Mouse (Mus musculus): ENCODE results near the gene Purb. TPM values are rescaled to one million over a fixed set of nuclear protein-coding genes. Genes with fewer than 3 reads are reported as not detected.
"Not testable (repeated sequence)": the region's sequence is repeated elsewhere in the genome, so short reads cannot be mapped to it uniquely, and the experiment has no call there.

Purb gene
- polyA plus RNA-seq, 1 experiment from 2014 or later: 13.8 TPM

- Histone ChIP-seq H3K4me2 (replicated peaks) (no peak overlapping the region), H3K9ac (no peak overlapping the region), H3K27me3 (replicated peaks) (no peaks in the 10 kb centered on the region), H3K9me3 (no peaks in the 10 kb centered on the region), H3K4me3 (no peak overlapping the region), H3K27ac (no peak overlapping the region), H3K4me1 (no peaks in the 10 kb centered on the region), H3K36me3 (peaks cover 26% of the 10 kb centered on the region)
- 95% methylated on average over 6 of the region's 6 CpGs for WGBS
- ATAC-seq (ENCODE audit: low FRiP score, low read depth): no peak
These were observed 12.4 kb downstream of the Purb start for GRCm38 (mm10) chr11:6463159-6463837.

GRCm38 (mm10) chr11:6456083-6456482, 19.6 kb downstream of the Purb start:
- Histone ChIP-seq H3K9ac (no peak overlapping the region), H3K27me3 (replicated peaks) (no peaks in the 10 kb centered on the region), H3K4me3 (no peak overlapping the region), H3K27ac (no peak overlapping the region), H3K36me3 (no peaks in the 10 kb centered on the region), H3K4me1 (no peaks in the 10 kb centered on the region), H3K4me2 (replicated peaks) (no peak overlapping the region), H3K9me3 (no peaks in the 10 kb centered on the region)
- no peak for ATAC-seq (ENCODE audit: low FRiP score, low read depth)
- 81% methylated on average over 6 of the region's 6 CpGs for WGBS

- H3K9ac ChIP-seq; H3K4me3 ChIP-seq; H3K36me3 ChIP-seq; H3K4me2 ChIP-seq (replicated peaks); H3K9me3 ChIP-seq; H3K27ac ChIP-seq; H3K4me1 ChIP-seq; ATAC-seq (ENCODE audit: low FRiP score, low read depth); H3K27me3 ChIP-seq (replicated peaks): not testable (repeated sequence)
- 96% methylated on average over 5 of the region's 5 CpGs for WGBS
These were observed 27.6 kb downstream of the Purb start for GRCm38 (mm10) chr11:6448155-6448554.

GRCm38 (mm10) chr11:6447493-6447892, 28.2 kb downstream of the Purb start:
- no peak overlapping the region for H3K9ac ChIP-seq
- H3K36me3 ChIP-seq: no peaks in the 10 kb centered on the region
- H3K27me3 ChIP-seq (replicated peaks): no peaks in the 10 kb centered on the region
- WGBS: 93% methylated on average over 4 of the region's 4 CpGs
- peaks cover 7% of the 10 kb centered on the region for H3K4me1 ChIP-seq
- H3K27ac ChIP-seq: no peak overlapping the region
- no peak overlapping the region for H3K4me3 ChIP-seq
- no peak for ATAC-seq (ENCODE audit: low FRiP score, low read depth)
- no peaks in the 10 kb centered on the region for H3K9me3 ChIP-seq
- no peak overlapping the region for H3K4me2 ChIP-seq (replicated peaks)

GRCm38 (mm10) chr11:6445951-6446350, 29.8 kb downstream of the Purb start:
- no peak for ATAC-seq (ENCODE audit: low FRiP score, low read depth)
- H3K36me3 ChIP-seq: 0 out of 2 replicates have a peak, but pooled peaks cover 3% of the 10 kb centered on the region
- H3K9ac ChIP-seq: no peak overlapping the region

GRCm38 (mm10) chr11:6445441-6445840, 30.3 kb downstream of the Purb start:
- 80% methylated on average over 4 of the region's 4 CpGs for WGBS
- H3K36me3 ChIP-seq: 0 out of 2 replicates have a peak, but pooled peaks cover 3% of the 10 kb centered on the region
- no peak overlapping the region for H3K4me3 ChIP-seq
- no peaks in the 10 kb centered on the region for H3K27me3 ChIP-seq (replicated peaks)
- H3K9me3 ChIP-seq: no peaks in the 10 kb centered on the region
- H3K4me2 ChIP-seq (replicated peaks): no peak overlapping the region
- H3K27ac ChIP-seq: no peak overlapping the region
- no peak for ATAC-seq (ENCODE audit: low FRiP score, low read depth)
- no peak overlapping the region for H3K9ac ChIP-seq
- peaks cover 7% of the 10 kb centered on the region for H3K4me1 ChIP-seq

More at GRCm38 (mm10) chr11:6445951-6446350, 29.8 kb downstream of the Purb start:
- H3K4me1 ChIP-seq: peaks cover 7% of the 10 kb centered on the region
- no peak overlapping the region for H3K4me3 ChIP-seq
- H3K27ac ChIP-seq: no peak overlapping the region
- no peaks in the 10 kb centered on the region for H3K9me3 ChIP-seq
- WGBS: 93% methylated on average over 7 of the region's 7 CpGs
- H3K4me2 ChIP-seq (replicated peaks): no peak overlapping the region
- no peaks in the 10 kb centered on the region for H3K27me3 ChIP-seq (replicated peaks)

- Histone ChIP-seq H3K4me2 (replicated peaks) (peak within 1 kb of the TSS; percentile 61), H3K4me1 (peaks cover 7% of the 10 kb centered on the region), H3K27me3 (replicated peaks) (no peaks in the 10 kb centered on the region), H3K4me3 (peak within 1 kb of the TSS; percentile 74), H3K36me3 (0 out of 2 replicates have a peak, but pooled peaks cover 3% of the 10 kb centered on the region), H3K9ac (peak within 1 kb of the TSS; percentile 83), H3K27ac (peak within 1 kb of the TSS; percentile 90), H3K9me3 (no peaks in the 10 kb centered on the region)
- WGBS: under 1% methylated on average over 80 of the region's 80 CpGs
- ATAC-seq (ENCODE audit: low FRiP score, low read depth): peak; percentile 99
These were observed 31.5 kb downstream of the Purb start, which contains the start of gene H2afv for GRCm38 (mm10) chr11:6444077-6444853. Gene H2afv, minus strand, starts transcription at chr11:6444443.

GRCm38 (mm10) chr11:6443727-6444076, 32.0 kb downstream of the Purb start:
- Histone ChIP-seq H3K4me1 (peaks cover 7% of the 10 kb centered on the region), H3K27me3 (replicated peaks) (no peaks in the 10 kb centered on the region), H3K4me3 (peak overlapping the region; percentile 74), H3K9me3 (no peaks in the 10 kb centered on the region), H3K36me3 (0 out of 2 replicates have a peak, but pooled peaks cover 3% of the 10 kb centered on the region), H3K9ac (peak overlapping the region; percentile 83), H3K4me2 (replicated peaks) (peak overlapping the region; percentile 61), H3K27ac (peak overlapping the region; percentile 90)
- ATAC-seq (ENCODE audit: low FRiP score, low read depth): no peak
- WGBS: 1% methylated on average over 10 of the region's 10 CpGs

- H3K27me3 ChIP-seq (replicated peaks): no peaks in the 10 kb centered on the region
- WGBS: 56% methylated on average over 4 of the region's 4 CpGs
- H3K4me3 ChIP-seq: peak overlapping the region; percentile 74
- peaks cover 7% of the 10 kb centered on the region for H3K4me1 ChIP-seq
- no peak overlapping the region for H3K27ac ChIP-seq
- H3K36me3 ChIP-seq: peaks cover 8% of the 10 kb centered on the region; the same call in 1 of the 2 replicates
- H3K9ac ChIP-seq: peak overlapping the region; percentile 83
- no peaks in the 10 kb centered on the region for H3K9me3 ChIP-seq
- no peak for ATAC-seq (ENCODE audit: low FRiP score, low read depth)
- H3K4me2 ChIP-seq (replicated peaks): peak overlapping the region; percentile 61
These were observed 32.6 kb downstream of the Purb start for GRCm38 (mm10) chr11:6443102-6443501.

- H3K4me3 ChIP-seq: no peak overlapping the region
- H3K9me3 ChIP-seq: no peaks in the 10 kb centered on the region
- no peak overlapping the region for H3K9ac ChIP-seq
- no peak for ATAC-seq (ENCODE audit: low FRiP score, low read depth)
- 99% methylated on average over 4 of the region's 4 CpGs for WGBS
- H3K27me3 ChIP-seq (replicated peaks): no peaks in the 10 kb centered on the region
- H3K27ac ChIP-seq: no peak overlapping the region
- peak overlapping the region; percentile 61; the same call in 1 of the 2 replicates for H3K4me2 ChIP-seq (replicated peaks)
- H3K36me3 ChIP-seq: peaks cover 12% of the 10 kb centered on the region
- H3K4me1 ChIP-seq: peaks cover 7% of the 10 kb centered on the region
These were observed 33.2 kb downstream of the Purb start for GRCm38 (mm10) chr11:6442566-6442965.

GRCm38 (mm10) chr11:6440171-6440570, 35.5 kb downstream of the Purb start:
- H3K4me1 ChIP-seq: peaks cover 7% of the 10 kb centered on the region
- whole genome bisulfite sequencing: 92% methylated on average over 4 of the region's 4 CpGs
- no peak overlapping the region for H3K4me3 ChIP-seq
- no peaks in the 10 kb centered on the region for H3K9me3 ChIP-seq
- H3K27ac ChIP-seq: no peak overlapping the region
- H3K4me2 ChIP-seq (replicated peaks): no peak overlapping the region
- H3K27me3 ChIP-seq (replicated peaks): no peaks in the 10 kb centered on the region
- no peak for ATAC-seq (ENCODE audit: low FRiP score, low read depth)
- peaks cover 32% of the 10 kb centered on the region for H3K36me3 ChIP-seq
- no peak overlapping the region for H3K9ac ChIP-seq

GRCm38 (mm10) chr11:6437667-6438066, 38.0 kb downstream of the Purb start:
- H3K9ac ChIP-seq: no peak overlapping the region
- H3K9me3 ChIP-seq: no peaks in the 10 kb centered on the region
- ATAC-seq (ENCODE audit: low FRiP score, low read depth): no peak
- H3K27me3 ChIP-seq (replicated peaks): no peaks in the 10 kb centered on the region
- H3K36me3 ChIP-seq: peaks cover 57% of the 10 kb centered on the region
- no peak overlapping the region for H3K4me2 ChIP-seq (replicated peaks)
- H3K4me3 ChIP-seq: no peak overlapping the region
- H3K27ac ChIP-seq: no peak overlapping the region
- WGBS: 97% methylated on average over 2 of the region's 2 CpGs
- H3K4me1 ChIP-seq: no peaks in the 10 kb centered on the region
